Mouse (Mus musculus) forebrain, embryonic 10.5 days (tissue): ENCODE measurements around the gene Tnik. TPM values are rescaled to one million over a fixed set of nuclear protein-coding genes. Genes with fewer than 3 reads are reported as not detected.

Source experiments
- DNase-seq: peaks from one replicate; pipeline ENCODE4 v3.0.0-alpha.2; 2017; ENCODE audit warnings: low spot score; ENCODE audit errors: extremely low spot score
- H3K27ac ChIP-seq: fragments of 300-500 bp; sonication (generic); 2 replicates; pipeline ENCODE4 v1.5.1; 2016; ENCODE audit warnings: mild to moderate bottlenecking
- H3K27me3 ChIP-seq: fragments of 300-500 bp; sonication (generic); 2 replicates; pipeline ENCODE4 v1.6.1; 2016; ENCODE audit warnings: mild to moderate bottlenecking; ENCODE audit not compliant: poor library complexity, severe bottlenecking
- H3K36me3 ChIP-seq: fragments of 300-500 bp; sonication (generic); replicated peaks from 2 replicates; pipeline ENCODE4 v1.6.1; 2016; ENCODE audit warnings: mild to moderate bottlenecking, moderate library complexity
- H3K4me1 ChIP-seq: fragments of 300-500 bp; sonication (generic); 2 replicates; pipeline ENCODE4 v1.6.1; 2016
- H3K4me3 ChIP-seq: fragments of 300-500 bp; sonication (generic); 2 replicates; pipeline ENCODE4 v1.5.1; 2016; ENCODE audit warnings: mild to moderate bottlenecking, moderate library complexity
- H3K9me3 ChIP-seq: fragments of 300-500 bp; sonication (generic); 2 replicates; pipeline ENCODE4 v1.6.1; 2016; ENCODE audit warnings: mild to moderate bottlenecking, moderate library complexity
- WGBS: fragments of 180-500 bp; shearing (Covaris S2); methylation state at CpG from one replicate; pipeline ENCODE4 v1.1.7; 2016; 5-methylcytosine and 5-hydroxymethylcytosine counted together
- polyA plus RNA-seq: library from polyadenylated mRNA; unstranded; fragments of >200 nt; fragmentation: Nextera tagmentation; extraction: Ambion mirVana; gene quantifications from 2 replicates; pipeline ENCODE4 v1.2.1, GENCODE M21; 2016

Tnik gene
- polyA plus RNA-seq, result 8.5 and 9.6 TPM in 2 replicates

DNA sequence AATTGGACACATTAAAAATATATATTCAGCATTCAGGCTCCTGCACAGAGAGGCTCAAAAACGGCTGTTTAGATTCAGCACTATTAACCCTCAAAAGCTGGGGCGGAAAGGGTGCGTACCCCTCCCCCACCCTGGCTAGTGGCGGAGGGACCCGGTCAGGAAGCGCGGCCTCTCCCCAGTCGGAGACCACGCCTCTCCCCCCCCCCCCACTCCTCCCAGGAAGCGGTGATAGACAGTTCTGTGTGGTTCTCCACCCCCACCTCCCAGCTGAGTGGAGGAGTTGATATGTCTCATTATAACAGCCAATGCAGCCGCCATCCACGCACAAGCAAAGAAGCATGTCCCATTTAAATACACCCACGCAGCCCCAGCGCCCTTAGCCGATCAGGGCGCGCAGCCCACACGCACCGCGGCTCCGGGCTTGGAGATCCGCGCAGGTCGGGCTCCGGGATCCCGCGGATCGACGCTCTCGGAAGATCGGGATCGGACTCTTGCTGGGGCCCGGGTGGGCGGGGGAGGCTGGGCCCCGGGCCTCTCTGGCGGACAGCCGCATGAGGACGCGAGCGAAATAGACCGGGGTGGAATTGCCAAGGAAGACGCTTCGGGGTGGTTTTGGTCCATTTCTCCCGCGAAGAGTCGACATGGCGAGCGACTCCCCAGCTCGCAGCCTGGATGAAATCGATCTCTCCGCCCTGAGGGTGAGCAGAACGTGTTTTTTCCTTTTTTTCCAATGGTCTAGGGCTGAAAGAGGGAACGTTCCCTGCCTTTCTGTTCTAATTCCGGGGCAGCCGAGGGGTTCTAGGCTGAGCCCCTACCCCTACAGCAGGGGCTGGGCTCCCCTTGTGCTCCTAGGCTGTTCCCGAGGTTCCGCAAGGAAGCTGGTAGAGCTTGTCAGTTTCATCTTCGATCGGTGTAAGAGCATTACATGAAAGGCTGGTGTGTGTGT lies at the start of gene Tnik:
Tnik (plus strand) TSS at position 213 of the 946 bp plus-strand sequence.
- Histone ChIP-seq H3K27ac (peak within 1 kb of the TSS; percentile 86), H3K4me3 (peak within 1 kb of the TSS; percentile 70), H3K9me3 (no peaks in the 10 kb centered on the region), H3K4me1 (peaks cover 55% of the 10 kb centered on the region), H3K36me3 (no peaks in the 10 kb centered on the region), H3K27me3 (peaks cover 48% of the 10 kb centered on the region)
- 0% methylated on average over 59 of the region's 59 CpGs for WGBS
- peak; percentile 81 for DNase-seq

DNA sequence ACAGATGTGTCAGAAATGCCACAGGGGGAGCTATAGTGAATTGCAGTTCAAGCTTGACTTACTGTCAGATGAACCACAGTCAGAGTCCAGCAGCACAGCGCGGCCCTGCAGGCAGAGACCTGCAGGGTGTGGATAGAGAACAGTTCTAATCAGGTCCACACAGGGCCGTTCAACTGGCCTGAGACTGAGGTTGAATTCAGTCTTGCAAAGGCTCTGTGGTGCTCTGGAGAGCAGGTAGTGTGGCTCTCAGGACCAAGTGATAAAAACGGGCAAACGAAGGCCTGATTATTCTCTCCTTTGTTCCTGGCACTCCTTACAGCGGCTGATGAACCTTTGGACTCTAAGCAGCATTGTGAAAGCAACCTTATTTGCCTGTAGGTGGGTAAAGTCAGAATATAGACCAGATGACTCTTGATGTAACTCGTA lies 48.1 kb upstream of the Tnik start:
- 85% methylated on average over 7 of the region's 7 CpGs for WGBS

DNA sequence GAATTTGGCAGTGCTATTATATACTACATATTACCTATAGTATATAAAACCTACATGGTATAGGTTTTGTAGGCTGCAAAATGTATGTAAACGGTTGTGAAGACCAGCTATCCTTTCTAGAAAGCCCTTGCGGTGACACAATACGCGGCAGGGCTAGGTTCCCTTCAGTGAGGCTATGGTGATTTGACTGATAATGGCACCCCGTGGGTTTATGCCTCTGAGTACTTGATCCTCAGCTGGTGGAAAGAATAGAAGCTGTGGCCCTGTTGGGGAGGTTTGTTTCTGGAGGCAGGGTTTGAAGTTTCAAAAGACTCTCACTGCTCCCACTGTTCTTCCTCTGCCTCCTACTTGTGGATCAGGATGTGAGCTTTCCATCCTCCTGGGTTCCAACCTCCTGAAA lies 46.0 kb upstream of the Tnik start:
- WGBS, result 17% methylated on average over 5 of the region's 5 CpGs
- Histone ChIP-seq H3K4me3 (no peak overlapping the region), H3K9me3 (no peaks in the 10 kb centered on the region), H3K4me1 (peaks cover 6% of the 10 kb centered on the region), H3K27ac (no peak overlapping the region), H3K36me3 (no peaks in the 10 kb centered on the region), H3K27me3 (no peaks in the 10 kb centered on the region)
- no peak for DNase-seq

More for the DNA sequence above, 48.1 kb upstream of the Tnik start:
- no peaks in the 10 kb centered on the region for H3K36me3 ChIP-seq
- H3K4me1 ChIP-seq, result peaks cover 6% of the 10 kb centered on the region
- no peak overlapping the region for H3K27ac ChIP-seq
- H3K4me3 ChIP-seq, result no peak overlapping the region
- H3K9me3 ChIP-seq, result no peaks in the 10 kb centered on the region
- no peaks in the 10 kb centered on the region for H3K27me3 ChIP-seq
- DNase-seq, result no peak

DNA sequence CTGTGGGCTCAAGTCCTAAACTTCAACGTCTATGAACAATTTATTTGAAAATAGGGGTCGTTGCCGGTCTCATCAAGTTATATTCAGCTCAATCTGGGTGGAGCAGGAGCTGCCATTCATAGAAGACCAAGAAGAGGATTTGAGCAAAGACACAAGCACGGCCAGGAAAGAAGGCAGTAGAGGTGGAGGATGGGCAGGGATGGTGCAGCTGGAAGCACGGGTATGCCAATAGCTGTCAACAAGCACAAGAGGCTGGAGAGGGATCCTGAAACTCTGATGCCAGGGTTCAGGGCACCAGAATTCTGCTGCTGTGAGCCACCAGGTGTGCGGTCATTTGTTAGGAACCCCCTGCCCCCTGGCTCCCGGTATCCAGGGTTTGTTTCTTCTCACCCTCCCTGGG lies 43.5 kb upstream of the Tnik start:
- Histone ChIP-seq H3K27me3 (no peaks in the 10 kb centered on the region), H3K9me3 (no peaks in the 10 kb centered on the region), H3K36me3 (no peaks in the 10 kb centered on the region), H3K4me1 (peaks cover 11% of the 10 kb centered on the region), H3K27ac (no peak overlapping the region), H3K4me3 (no peak overlapping the region)
- DNase-seq, result no peak
- WGBS, result 91% methylated on average over 7 of the region's 7 CpGs

- no peak overlapping the region for H3K27ac ChIP-seq
- H3K9me3 ChIP-seq, result no peaks in the 10 kb centered on the region
- WGBS, result 85% methylated on average over 3 of the region's 3 CpGs
- peaks cover 15% of the 10 kb centered on the region for H3K4me1 ChIP-seq
- no peak overlapping the region for H3K4me3 ChIP-seq
- DNase-seq, result no peak
- no peaks in the 10 kb centered on the region for H3K36me3 ChIP-seq
- no peaks in the 10 kb centered on the region for H3K27me3 ChIP-seq
These were observed 43.0 kb upstream of the Tnik start for GRCm38 (mm10) chr3:28219964-28220363.

DNA sequence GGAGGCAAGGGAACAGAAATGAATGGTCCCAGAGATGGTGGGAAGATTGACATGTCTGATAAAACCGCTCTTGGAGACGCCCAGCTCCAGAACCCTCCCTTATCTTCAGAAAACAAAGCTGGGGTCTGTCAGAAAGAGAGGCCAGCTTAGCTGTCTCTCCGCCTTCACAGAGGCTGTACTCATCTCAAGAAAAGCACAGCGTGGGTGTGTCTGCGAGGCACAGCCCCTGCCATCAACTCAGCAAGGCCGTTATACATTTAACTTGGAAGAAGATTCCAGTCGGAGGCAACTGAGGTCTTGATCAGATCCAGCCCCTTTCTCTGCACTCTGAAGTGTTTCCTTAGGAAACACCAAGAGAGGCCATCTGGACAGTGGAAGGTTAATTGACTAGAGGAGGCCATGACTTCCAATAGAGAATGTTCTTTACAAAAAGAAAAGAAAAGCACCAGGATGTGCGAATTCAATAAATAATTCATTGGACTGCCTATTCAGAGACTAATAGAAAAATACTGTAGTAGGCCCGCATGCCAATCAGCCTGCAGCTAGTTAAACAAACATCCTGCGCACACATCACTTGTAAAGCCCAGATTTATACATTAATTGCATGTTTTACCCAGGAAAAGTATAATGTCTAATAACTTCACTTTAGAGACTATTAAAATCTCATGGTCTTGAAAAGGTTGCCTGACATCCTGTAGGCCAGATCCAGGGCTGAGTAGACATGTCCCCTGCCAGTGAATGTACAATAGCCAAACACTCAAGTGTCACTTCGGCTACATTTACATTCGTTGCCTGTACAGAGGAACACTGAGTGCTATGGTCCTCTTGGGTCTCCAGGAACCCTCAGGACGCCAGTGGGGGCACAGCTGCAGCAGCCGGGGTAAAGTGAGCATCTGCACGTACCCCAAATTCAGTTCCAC lies 38.3 kb upstream of the Tnik start:
- Histone ChIP-seq H3K9me3 (no peaks in the 10 kb centered on the region), H3K4me3 (no peak overlapping the region), H3K27me3 (no peaks in the 10 kb centered on the region), H3K36me3 (no peaks in the 10 kb centered on the region), H3K27ac (no peak overlapping the region), H3K4me1 (peaks cover 15% of the 10 kb centered on the region)
- WGBS, result 75% methylated on average over 15 of the region's 15 CpGs
- no peak for DNase-seq

- no peaks in the 10 kb centered on the region for H3K36me3 ChIP-seq
- H3K27me3 ChIP-seq, result no peaks in the 10 kb centered on the region
- WGBS, result 86% methylated on average over 9 of the region's 9 CpGs
- no peak for DNase-seq
- no peaks in the 10 kb centered on the region for H3K9me3 ChIP-seq
- no peak overlapping the region for H3K27ac ChIP-seq
- H3K4me3 ChIP-seq, result no peak overlapping the region
- H3K4me1 ChIP-seq, result peaks cover 15% of the 10 kb centered on the region
These were observed 37.6 kb upstream of the Tnik start for GRCm38 (mm10) chr3:28225357-28225905.

- WGBS, result 92% methylated on average over 19 of the region's 19 CpGs
- H3K27me3 ChIP-seq, result no peaks in the 10 kb centered on the region
- H3K4me3 ChIP-seq, result no peak overlapping the region
- DNase-seq, result no peak
- no peaks in the 10 kb centered on the region for H3K36me3 ChIP-seq
- no peak overlapping the region for H3K27ac ChIP-seq
- peaks cover 15% of the 10 kb centered on the region for H3K4me1 ChIP-seq
- H3K9me3 ChIP-seq, result no peaks in the 10 kb centered on the region
These were observed 36.8 kb upstream of the Tnik start for GRCm38 (mm10) chr3:28226181-28226580.

DNA sequence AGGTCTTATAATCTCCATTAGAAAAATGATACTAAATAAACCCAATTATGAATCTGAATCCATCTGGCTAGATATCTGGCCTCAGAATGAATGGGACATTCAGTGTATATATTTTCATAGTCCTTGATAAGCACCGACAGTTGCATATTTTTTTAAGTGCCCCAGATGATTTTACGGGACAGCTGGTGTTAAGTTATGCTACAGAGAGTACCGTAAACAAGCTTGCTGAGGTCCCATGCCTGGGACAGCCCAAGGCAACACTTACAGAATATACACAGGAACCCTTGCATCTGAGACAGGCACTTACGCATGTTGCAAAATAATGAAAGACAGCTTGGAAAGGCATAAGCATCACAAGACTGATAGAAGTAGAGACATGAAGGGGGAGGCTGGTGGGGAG lies 34.1 kb upstream of the Tnik start:
- Histone ChIP-seq H3K36me3 (no peaks in the 10 kb centered on the region), H3K27me3 (no peaks in the 10 kb centered on the region), H3K4me1 (peaks cover 15% of the 10 kb centered on the region), H3K4me3 (no peak overlapping the region), H3K9me3 (no peaks in the 10 kb centered on the region), H3K27ac (no peak overlapping the region)
- DNase-seq, result no peak
- 84% methylated on average over 4 of the region's 4 CpGs for WGBS

DNA sequence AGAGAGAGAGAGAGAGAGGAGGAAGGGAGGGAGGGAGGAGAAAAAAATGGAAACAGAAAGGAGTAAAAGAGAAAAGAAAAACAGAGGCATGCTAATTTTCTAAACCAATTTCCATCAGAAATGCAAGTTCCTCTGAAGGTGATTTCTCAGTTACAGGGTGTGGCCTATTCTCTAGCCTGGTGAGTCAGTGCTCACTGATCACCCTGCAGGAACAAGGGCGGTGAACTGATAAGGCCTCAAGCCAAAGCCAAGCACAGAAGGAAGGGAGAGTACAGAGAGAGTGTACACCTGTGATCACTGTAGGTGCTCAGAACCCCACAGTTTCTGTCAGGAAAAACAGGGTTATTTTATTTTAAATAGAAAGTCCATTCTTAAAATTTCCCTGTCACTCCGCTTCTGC lies 33.5 kb upstream of the Tnik start:
- WGBS, result 90% methylated on average over 2 of the region's 2 CpGs
- Histone ChIP-seq H3K36me3 (no peaks in the 10 kb centered on the region), H3K9me3 (no peaks in the 10 kb centered on the region), H3K27ac (no peak overlapping the region), H3K4me1 (peaks cover 11% of the 10 kb centered on the region), H3K4me3 (no peak overlapping the region), H3K27me3 (no peaks in the 10 kb centered on the region)
- no peak for DNase-seq

GRCm38 (mm10) chr3:28232885-28233284 lies 30.1 kb upstream of the Tnik start:
- H3K27me3 ChIP-seq, result no peaks in the 10 kb centered on the region
- WGBS, result 92% methylated on average over 4 of the region's 4 CpGs
- H3K27ac ChIP-seq, result no peak overlapping the region
- no peaks in the 10 kb centered on the region for H3K36me3 ChIP-seq
- H3K4me1 ChIP-seq, result no peaks in the 10 kb centered on the region
- no peak for DNase-seq
- H3K4me3 ChIP-seq, result no peak overlapping the region
- no peaks in the 10 kb centered on the region for H3K9me3 ChIP-seq

DNA sequence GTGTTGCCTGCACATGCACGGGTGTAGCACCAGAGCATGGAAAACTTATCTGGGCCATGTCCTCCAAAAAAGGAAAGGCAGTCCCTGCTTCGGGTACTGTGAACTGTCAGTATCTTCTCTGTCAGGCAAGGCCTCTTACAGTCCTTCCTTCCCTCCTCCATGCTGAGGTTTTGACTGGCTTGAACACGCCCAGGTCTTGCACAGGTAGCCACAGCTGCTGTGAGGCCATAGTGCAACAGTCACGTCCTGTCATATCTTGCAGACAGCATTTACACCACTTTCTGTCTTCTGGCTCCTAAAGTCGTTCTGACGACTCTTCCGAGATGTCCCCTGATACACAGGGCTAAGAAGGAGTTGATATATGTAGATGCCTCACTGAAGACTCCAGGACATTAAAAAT lies 28.8 kb upstream of the Tnik start:
- DNase-seq, result no peak
- Histone ChIP-seq H3K27ac (no peak overlapping the region), H3K9me3 (no peaks in the 10 kb centered on the region), H3K27me3 (no peaks in the 10 kb centered on the region), H3K36me3 (no peaks in the 10 kb centered on the region), H3K4me3 (no peak overlapping the region), H3K4me1 (no peaks in the 10 kb centered on the region)
- 93% methylated on average over 7 of the region's 7 CpGs for WGBS
